Mouse (Mus musculus): ENCODE results near the gene Rapgef1.

DNA sequence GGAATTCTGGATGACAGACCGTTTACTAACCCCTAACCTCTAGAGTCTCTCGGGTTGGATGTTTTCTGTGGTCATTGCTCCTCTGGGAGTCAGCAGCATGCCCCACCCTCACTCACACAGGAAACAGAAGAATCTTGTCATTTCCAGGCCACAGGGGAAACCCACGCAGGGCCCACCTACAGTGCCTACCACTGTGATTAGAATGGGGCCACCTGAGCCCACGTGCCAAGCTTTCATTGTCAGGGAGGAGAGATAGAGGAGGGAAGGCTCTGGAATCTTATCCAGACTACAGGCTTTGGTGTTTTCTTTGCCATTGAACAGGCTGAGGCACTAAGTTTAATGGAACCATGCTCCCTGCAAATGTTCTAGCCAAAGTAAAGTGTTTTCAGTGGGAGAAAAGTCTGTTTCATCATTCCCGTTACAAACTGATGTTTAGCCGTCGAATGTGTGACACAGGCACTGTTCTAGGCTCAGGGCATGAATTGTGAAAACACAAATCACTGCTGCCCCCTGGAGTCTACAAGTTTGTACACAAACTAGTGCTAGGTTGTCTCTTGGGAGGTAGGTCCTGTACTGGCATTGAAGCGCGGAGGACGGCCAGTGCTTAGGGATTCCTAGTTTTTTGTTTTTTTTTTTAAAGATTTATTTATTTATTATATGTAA lies 30.4 kb downstream of the Rapgef1 start:
- no peak for TF ChIP-seq CTCF (IDR thresholded peaks at IDR 0.05; ENCODE audit: control insufficient read depth, insufficient read depth, insufficient replicate concordance, low read depth, low read length)
- no peak for TF ChIP-seq POLR2A (IDR thresholded peaks at IDR 0.05; ENCODE audit: control insufficient read depth, low read depth, low read length)
